Mouse (Mus musculus) olfactory bulb, adult 2 months (tissue): ENCODE measurements at regions not wholly inside any gene's neighbourhood (a gene's known extent, or its start where the extent isn't known, plus 50 kb on each side); places are given as distances from the start of the nearest gene placed in this dataset.

Experiments
- CTCF ChIP-seq: fragments of 200-500 bp; IDR thresholded peaks from 2 replicates; pipeline ENCODE4 v1.5.1; 2012; ENCODE audit warnings: low read depth, mild to moderate bottlenecking, low read length, moderate library complexity; ENCODE audit not compliant: insufficient read depth
- POLR2A ChIP-seq: fragments of 200-500 bp; IDR thresholded peaks from 2 replicates; pipeline ENCODE4 v1.6.1; 2012; ENCODE audit warnings: mild to moderate bottlenecking, low read depth, low read length, moderate library complexity; ENCODE audit not compliant: insufficient read depth

- no peak for TF ChIP-seq CTCF
- no peak for TF ChIP-seq POLR2A
Measured at GRCm38 (mm10) chr4:45586310-45586709, 54.0 kb upstream of the Shb start.
